Mouse (Mus musculus): ENCODE data around the gene Hao1.

DNA sequence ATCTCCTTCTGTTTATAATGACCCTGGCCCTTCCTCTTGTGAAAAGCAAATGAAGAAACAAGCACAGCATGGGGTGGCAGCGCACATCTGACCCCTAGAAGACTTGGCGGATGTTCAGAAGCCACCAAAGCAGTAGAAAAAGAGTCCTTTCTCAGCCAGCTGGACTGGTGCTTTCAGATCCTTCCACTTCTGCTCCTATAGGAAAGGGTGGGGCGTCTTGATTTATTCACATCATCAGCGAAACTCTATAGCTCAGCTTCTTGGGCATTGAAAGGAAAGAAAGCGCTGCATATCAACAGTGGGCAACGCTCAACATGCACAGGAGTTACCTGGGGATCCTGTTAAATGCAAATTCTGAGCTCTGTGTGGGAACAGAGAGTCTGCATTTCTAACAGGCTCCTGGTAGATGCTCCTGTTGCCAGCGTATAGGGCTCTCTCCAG, 98.1 kb downstream of the Hao1 start:
- TF ChIP-seq CTCF (conservative IDR thresholded peaks at IDR 0.05; ENCODE audit: insufficient read depth, insufficient read length, low read depth, low read length) (no peak), POLR2A (IDR thresholded peaks at IDR 0.05; ENCODE audit: low read depth, low read length) (no peak)
